Mouse (Mus musculus) hindbrain, embryonic 12.5 days (tissue): ENCODE measurements around the gene Acox1. TPM values are rescaled to one million over a fixed set of nuclear protein-coding genes. Genes with fewer than 3 reads are reported as not detected.

Source experiments
- ATAC-seq: fragments of 200-750 bp; cut with Nextera tagmentation; 2 replicates; pipeline ENCODE4 v1.8.0; 2017; ENCODE audit warnings: moderate TSS enrichment; ENCODE audit not compliant: low FRiP score
- H3K27ac ChIP-seq: fragments of 300-500 bp; sonication (generic); 2 replicates; pipeline ENCODE4 v1.5.1; 2016; ENCODE audit warnings: mild to moderate bottlenecking
- H3K27me3 ChIP-seq: fragments of 300-500 bp; sonication (generic); 2 replicates; pipeline ENCODE4 v1.6.1; 2016; ENCODE audit warnings: mild to moderate bottlenecking
- H3K36me3 ChIP-seq: fragments of 300-500 bp; sonication (generic); 2 replicates; pipeline ENCODE4 v1.6.1; 2016; ENCODE audit warnings: mild to moderate bottlenecking
- H3K4me1 ChIP-seq: fragments of 300-500 bp; sonication (generic); 2 replicates; pipeline ENCODE4 v1.6.1; 2016
- H3K4me2 ChIP-seq: fragments of 300-500 bp; sonication (generic); replicated peaks from 2 replicates; pipeline ENCODE4 v1.6.1; 2016; ENCODE audit warnings: mild to moderate bottlenecking
- H3K4me3 ChIP-seq: fragments of 300-500 bp; sonication (generic); 2 replicates; pipeline ENCODE4 v1.5.1; 2016; ENCODE audit warnings: mild to moderate bottlenecking
- H3K9ac ChIP-seq: fragments of 300-500 bp; sonication (generic); 2 replicates; pipeline ENCODE4 v1.6.1; 2016; ENCODE audit warnings: mild to moderate bottlenecking, moderate library complexity
- H3K9me3 ChIP-seq: fragments of 300-500 bp; sonication (generic); replicated peaks from 2 replicates; pipeline ENCODE4 v1.6.1; 2016; ENCODE audit warnings: mild to moderate bottlenecking
- WGBS: fragments of 180-500 bp; shearing (Covaris S2); methylation state at CpG from one replicate; pipeline ENCODE4 v1.1.7; 2016; 5-methylcytosine and 5-hydroxymethylcytosine counted together
- polyA plus RNA-seq: library from polyadenylated mRNA; unstranded; fragments of >200 nt; fragmentation: Nextera tagmentation; extraction: Ambion mirVana; gene quantifications from 2 replicates; pipeline ENCODE4 v1.2.1, GENCODE M21; 2016

The Acox1 gene
- polyA plus RNA-seq, 1 experiment from 2014 or later, result 43.8 TPM

GRCm38 (mm10) chr11:116132366-116133333 lies 66.2 kb downstream of the Acox1 start:
- no peak overlapping the region for H3K9ac ChIP-seq
- no peak for ATAC-seq
- no peak overlapping the region for H3K4me3 ChIP-seq
- H3K9me3 ChIP-seq, result no peaks in the 10 kb centered on the region
- H3K36me3 ChIP-seq, result peaks cover 37% of the 10 kb centered on the region
- H3K4me1 ChIP-seq, result peaks cover 25% of the 10 kb centered on the region
- no peak overlapping the region for H3K27ac ChIP-seq
- no peaks in the 10 kb centered on the region for H3K27me3 ChIP-seq
- WGBS, result 87% methylated on average over 16 of the region's 16 CpGs
- H3K4me2 ChIP-seq, result no peak overlapping the region

GRCm38 (mm10) chr11:116131349-116132170 lies 67.3 kb downstream of the Acox1 start:
- WGBS, result 83% methylated on average over 15 of the region's 15 CpGs
- H3K4me1 ChIP-seq, result peaks cover 29% of the 10 kb centered on the region
- peak overlapping the region; percentile 89 for H3K27ac ChIP-seq
- peak overlapping the region; percentile 67 for H3K9ac ChIP-seq
- peak overlapping the region; percentile 47; the same call in 1 of the 2 replicates for H3K4me3 ChIP-seq
- H3K9me3 ChIP-seq, result no peaks in the 10 kb centered on the region
- no peaks in the 10 kb centered on the region for H3K27me3 ChIP-seq
- H3K4me2 ChIP-seq, result peak overlapping the region; percentile 67
- ATAC-seq, result no peak; the same call in 1 of the 2 replicates
- H3K36me3 ChIP-seq, result peaks cover 37% of the 10 kb centered on the region

GRCm38 (mm10) chr11:116130488-116131205 lies 68.2 kb downstream of the Acox1 start, which contains the start of gene Trim65:
TSS of gene Trim65 (minus strand) at chr11:116131128.
- Histone ChIP-seq H3K27ac (peak within 1 kb of the TSS; percentile 89), H3K4me2 (peak within 1 kb of the TSS; percentile 67), H3K9ac (peak within 1 kb of the TSS; percentile 67), H3K36me3 (peaks cover 39% of the 10 kb centered on the region), H3K4me1 (peaks cover 29% of the 10 kb centered on the region), H3K27me3 (no peaks in the 10 kb centered on the region), H3K4me3 (peak within 1 kb of the TSS; percentile 47), H3K9me3 (no peaks in the 10 kb centered on the region)
- ATAC-seq, result peak; percentile 81
- 2% methylated on average over 69 of the region's 69 CpGs for WGBS

- Histone ChIP-seq H3K9me3 (no peaks in the 10 kb centered on the region), H3K27ac (peak overlapping the region; percentile 89), H3K9ac (peak overlapping the region; percentile 67), H3K4me1 (peaks cover 29% of the 10 kb centered on the region), H3K4me3 (peak overlapping the region; percentile 47), H3K27me3 (no peaks in the 10 kb centered on the region), H3K36me3 (peaks cover 41% of the 10 kb centered on the region), H3K4me2 (peak overlapping the region; percentile 67)
- ATAC-seq, result peak; percentile 36
- WGBS, result 30% methylated on average over 8 of the region's 8 CpGs
Observed at GRCm38 (mm10) chr11:116129993-116130487, 68.8 kb downstream of the Acox1 start.

GRCm38 (mm10) chr11:116129091-116129790 lies 69.6 kb downstream of the Acox1 start:
- no peak overlapping the region for H3K4me3 ChIP-seq

GRCm38 (mm10) chr11:116127986-116128385 lies 70.9 kb downstream of the Acox1 start:
- 80% methylated on average over 9 of the region's 9 CpGs for WGBS
- ATAC-seq, result no peak
- no peaks in the 10 kb centered on the region for H3K9me3 ChIP-seq
- H3K27ac ChIP-seq, result 0 out of 2 replicates have a peak overlapping the region, but pooled peaks have one; percentile 2
- H3K4me3 ChIP-seq, result no peak overlapping the region
- 0 out of 2 replicates have a peak overlapping the region, but pooled peaks have one; percentile 24 for H3K4me2 ChIP-seq
- H3K27me3 ChIP-seq, result no peaks in the 10 kb centered on the region
- peaks cover 29% of the 10 kb centered on the region for H3K4me1 ChIP-seq
- H3K9ac ChIP-seq, result no peak overlapping the region
- peaks cover 24% of the 10 kb centered on the region for H3K36me3 ChIP-seq

More at GRCm38 (mm10) chr11:116129091-116129790, 69.6 kb downstream of the Acox1 start:
- no peak overlapping the region for H3K4me2 ChIP-seq
- no peak for ATAC-seq
- no peaks in the 10 kb centered on the region for H3K9me3 ChIP-seq
- no peak overlapping the region for H3K27ac ChIP-seq
- H3K27me3 ChIP-seq, result no peaks in the 10 kb centered on the region
- no peak overlapping the region for H3K9ac ChIP-seq
- H3K4me1 ChIP-seq, result peaks cover 29% of the 10 kb centered on the region
- 76% methylated on average over 9 of the region's 9 CpGs for WGBS
- peaks cover 33% of the 10 kb centered on the region for H3K36me3 ChIP-seq

GRCm38 (mm10) chr11:116127156-116127980 lies 71.5 kb downstream of the Acox1 start, which contains the start of gene Trim47:
TSS of gene Trim47 (minus strand) at chr11:116127210.
- no peak within 1 kb of the TSS for H3K4me3 ChIP-seq
- 26% methylated on average over 23 of the region's 23 CpGs for whole genome bisulfite sequencing
- H3K9ac ChIP-seq, result no peak within 1 kb of the TSS
- H3K36me3 ChIP-seq, result peaks cover 18% of the 10 kb centered on the region
- H3K4me1 ChIP-seq, result peaks cover 29% of the 10 kb centered on the region
- no peak for ATAC-seq
- H3K9me3 ChIP-seq, result no peaks in the 10 kb centered on the region
- H3K4me2 ChIP-seq, result peak within 1 kb of the TSS; percentile 24
- no peaks in the 10 kb centered on the region for H3K27me3 ChIP-seq
- 0 out of 2 replicates have a peak within 1 kb of the TSS, but pooled peaks have one; percentile 2 for H3K27ac ChIP-seq

GRCm38 (mm10) chr11:116126261-116126660 lies 72.6 kb downstream of the Acox1 start:
- Histone ChIP-seq H3K36me3 (peaks cover 9% of the 10 kb centered on the region), H3K27ac (no peak overlapping the region), H3K4me3 (no peak overlapping the region), H3K4me2 (no peak overlapping the region), H3K4me1 (peaks cover 22% of the 10 kb centered on the region), H3K9ac (no peak overlapping the region), H3K9me3 (no peaks in the 10 kb centered on the region), H3K27me3 (no peaks in the 10 kb centered on the region)
- WGBS, result 93% methylated on average over 15 of the region's 15 CpGs
- no peak for ATAC-seq
